Mouse (Mus musculus) hindbrain, embryonic 16.5 days (tissue): ENCODE data around the gene 1190005I06Rik. TPM values are rescaled to one million over a fixed set of nuclear protein-coding genes. Genes with fewer than 3 reads are reported as not detected.

Source experiments
- ATAC-seq: fragments of 200-750 bp; cut with Nextera tagmentation; 2 replicates; pipeline ENCODE4 v1.8.0; 2017; ENCODE audit warnings: moderate TSS enrichment, moderate library complexity
- H3K27ac ChIP-seq: fragments of 300-500 bp; sonication (generic); 2 replicates; pipeline ENCODE4 v1.5.1; 2014; ENCODE audit warnings: low read depth, mild to moderate bottlenecking, control low read depth, low read length, moderate library complexity
- H3K27me3 ChIP-seq: fragments of 300-500 bp; sonication (generic); replicated peaks from 2 replicates; pipeline ENCODE4 v1.6.1; 2014; ENCODE audit warnings: low read length; ENCODE audit not compliant: control insufficient read depth, insufficient read depth
- H3K36me3 ChIP-seq: fragments of 300-500 bp; sonication (generic); 2 replicates; pipeline ENCODE4 v1.6.1; 2014; ENCODE audit warnings: mild to moderate bottlenecking, low read length, moderate library complexity, mixed read lengths; ENCODE audit not compliant: control insufficient read depth, insufficient read depth
- H3K4me1 ChIP-seq: fragments of 300-500 bp; sonication (generic); 2 replicates; pipeline ENCODE4 v1.6.1; 2014; ENCODE audit warnings: low read depth, low read length; ENCODE audit not compliant: control insufficient read depth, insufficient read depth
- H3K4me2 ChIP-seq: fragments of 300-500 bp; sonication (generic); 2 replicates; pipeline ENCODE4 v1.6.1; 2014; ENCODE audit warnings: mild to moderate bottlenecking, low read length, control low read depth, moderate library complexity
- H3K4me3 ChIP-seq: fragments of 300-500 bp; sonication (generic); 2 replicates; pipeline ENCODE4 v1.5.1; 2014; ENCODE audit warnings: mild to moderate bottlenecking, low read length, control low read depth, moderate library complexity
- H3K9ac ChIP-seq: fragments of 300-500 bp; sonication (generic); 2 replicates; pipeline ENCODE4 v1.6.1; 2014; ENCODE audit warnings: low read depth, mild to moderate bottlenecking, control low read depth, low read length, moderate library complexity
- H3K9me3 ChIP-seq: fragments of 300-500 bp; sonication (generic); 2 replicates; pipeline ENCODE4 v1.6.1; 2014; ENCODE audit warnings: mild to moderate bottlenecking, low read length, moderate library complexity; ENCODE audit not compliant: control insufficient read depth
- WGBS: fragments of 180-500 bp; shearing (Covaris S2); extraction: QIAGEN DNeasy Blood & Tissue Kit; methylation state at CpG from one replicate; pipeline ENCODE4 v1.1.7; 2014; 5-methylcytosine and 5-hydroxymethylcytosine counted together
- polyA plus RNA-seq: library from polyadenylated mRNA; unstranded; fragments of >200 nt; fragmentation: Nextera tagmentation; extraction: Ambion mirVana; gene quantifications from 2 replicates; pipeline ENCODE4 v1.2.1, GENCODE M21; 2015

Gene 1190005I06Rik
- polyA plus RNA-seq, 1 experiment from 2014 or later, result 20.5 TPM

- H3K4me2 ChIP-seq, result no peak overlapping the region
- H3K9me3 ChIP-seq, result no peaks in the 10 kb centered on the region
- no peak overlapping the region for H3K4me3 ChIP-seq
- H3K9ac ChIP-seq, result no peak overlapping the region
- no peak overlapping the region for H3K27ac ChIP-seq
- WGBS, result 93% methylated on average over 5 of the region's 5 CpGs
- no peaks in the 10 kb centered on the region for H3K36me3 ChIP-seq
- H3K27me3 ChIP-seq, result peaks cover 2% of the 10 kb centered on the region; the same call in 1 of the 2 replicates
- no peak for ATAC-seq
- H3K4me1 ChIP-seq, result peaks cover 8% of the 10 kb centered on the region; the same call in 1 of the 2 replicates
These were observed 52.9 kb downstream of the 1190005I06Rik start for GRCm38 (mm10) chr8:120594571-120594970.

DNA sequence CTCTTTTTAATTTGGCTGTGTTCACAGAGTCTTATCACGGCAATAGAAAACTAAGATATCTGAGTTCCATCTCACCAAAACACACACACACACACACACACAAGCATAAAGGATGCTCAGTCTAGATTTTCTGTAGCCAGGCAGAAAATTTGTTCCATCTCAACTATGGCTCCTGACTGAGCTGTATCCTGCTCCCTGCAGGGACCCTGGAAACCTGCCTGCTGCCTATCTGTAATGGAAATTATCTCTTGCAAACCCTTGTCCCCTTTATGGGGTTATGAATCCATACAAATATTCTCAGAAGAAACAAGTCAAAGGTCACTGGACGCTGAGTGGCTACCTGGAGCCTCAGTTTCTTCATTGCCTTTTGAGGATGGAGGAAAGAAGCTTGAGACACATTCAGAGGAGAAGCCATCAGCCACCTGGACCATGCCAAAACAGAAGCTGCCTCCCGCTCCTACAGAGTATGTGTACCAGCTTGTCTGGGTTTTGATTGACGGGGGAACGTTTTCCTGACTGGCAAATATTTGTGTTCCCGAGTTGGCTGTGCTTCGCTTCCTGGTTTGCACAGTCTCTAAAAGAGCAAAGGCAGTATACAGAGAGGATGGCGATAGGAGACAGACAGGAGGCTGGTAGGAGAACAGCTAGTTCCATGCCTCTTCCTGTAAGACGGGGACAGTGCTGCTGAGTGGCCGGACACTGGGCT, 55.7 kb downstream of the 1190005I06Rik start:
- H3K4me2 ChIP-seq, result no peak overlapping the region
- peaks cover 8% of the 10 kb centered on the region for H3K4me1 ChIP-seq
- no peaks in the 10 kb centered on the region for H3K27me3 ChIP-seq
- H3K9me3 ChIP-seq, result no peaks in the 10 kb centered on the region
- 65% methylated on average over 10 of the region's 10 CpGs for WGBS
- no peak for ATAC-seq
- no peaks in the 10 kb centered on the region for H3K36me3 ChIP-seq
- H3K9ac ChIP-seq, result no peak overlapping the region
- H3K4me3 ChIP-seq, result no peak overlapping the region
- H3K27ac ChIP-seq, result no peak overlapping the region

DNA sequence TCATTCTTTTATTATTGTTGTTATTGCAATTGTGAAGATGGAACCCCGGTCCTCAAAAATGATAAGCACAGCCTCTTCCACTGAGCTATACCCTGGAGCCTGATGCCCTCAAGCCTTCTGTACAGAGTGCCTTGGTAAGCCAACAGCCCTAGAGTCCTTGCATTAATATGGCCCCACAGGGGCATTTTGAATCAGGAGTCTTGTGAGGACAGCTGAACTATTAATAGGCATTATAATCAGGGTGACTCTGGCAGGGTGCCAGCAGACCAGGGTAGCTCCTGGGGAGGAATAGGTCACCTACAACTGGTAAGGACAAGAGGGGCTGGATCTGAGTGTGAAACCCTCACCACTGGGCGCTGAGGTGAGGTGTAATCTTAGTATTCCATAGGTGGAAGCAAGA, 57.5 kb downstream of the 1190005I06Rik start:
- Histone ChIP-seq H3K9ac (peak overlapping the region; percentile 59; the same call in 1 of the 2 replicates), H3K4me2 (peak overlapping the region; percentile 98), H3K4me1 (peaks cover 8% of the 10 kb centered on the region), H3K27me3 (no peaks in the 10 kb centered on the region), H3K9me3 (no peaks in the 10 kb centered on the region), H3K36me3 (no peaks in the 10 kb centered on the region), H3K27ac (no peak overlapping the region), H3K4me3 (peak overlapping the region; percentile 62)
- WGBS, result 55% methylated on average over 2 of the region's 2 CpGs
- no peak for ATAC-seq

DNA sequence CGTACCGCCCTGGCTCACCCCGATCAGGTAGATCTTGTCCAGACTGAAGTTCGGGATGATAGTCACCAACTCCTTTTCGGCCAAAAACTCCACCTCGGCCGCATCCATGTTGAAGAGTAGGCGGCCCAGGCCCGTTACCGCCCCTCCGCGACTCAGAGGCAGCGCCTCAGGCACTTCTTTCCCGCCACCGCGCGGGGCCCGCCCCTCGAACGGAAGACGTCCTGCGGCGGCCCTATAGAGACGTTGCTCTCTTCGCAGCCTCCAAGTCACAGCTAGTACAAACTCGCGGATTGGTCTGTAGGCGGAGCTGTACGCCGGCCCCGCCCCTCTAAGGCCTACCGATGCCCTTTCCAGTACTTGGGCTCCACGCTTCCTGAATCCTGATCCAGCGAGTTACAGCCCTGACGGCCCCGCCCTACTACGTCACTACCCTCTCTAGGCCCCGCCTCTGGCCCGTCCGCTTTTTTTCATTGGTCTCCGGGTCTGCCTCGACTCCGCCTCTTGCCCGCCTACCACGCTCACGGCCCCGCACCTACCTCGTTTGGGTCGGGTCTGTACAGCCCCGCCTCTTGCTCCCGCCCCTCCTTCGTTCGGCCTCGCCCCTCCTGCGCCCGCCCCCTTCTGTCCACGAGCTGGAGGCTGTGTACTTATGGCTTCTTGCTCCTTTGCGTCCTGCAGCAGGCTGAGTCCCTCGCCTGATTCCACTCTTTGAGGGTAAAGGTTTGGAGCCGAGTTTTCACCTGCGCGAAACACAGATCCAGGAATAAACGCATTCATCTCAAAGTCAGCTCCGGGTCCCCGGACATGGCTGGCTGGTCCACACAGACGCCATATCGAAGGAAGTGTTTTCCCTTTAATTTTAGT, 58.3 kb downstream of the 1190005I06Rik start, which contains the start of gene Gins2:
Gene Gins2, minus strand, starts transcription at position 397 of the 864 bp plus-strand sequence.
- WGBS, result under 1% methylated on average over 67 of the region's 67 CpGs
- Histone ChIP-seq H3K4me1 (peaks cover 8% of the 10 kb centered on the region), H3K9me3 (no peaks in the 10 kb centered on the region), H3K27ac (no peak within 1 kb of the TSS), H3K9ac (peak within 1 kb of the TSS; percentile 66), H3K27me3 (no peaks in the 10 kb centered on the region), H3K4me3 (peak within 1 kb of the TSS; percentile 62), H3K4me2 (peak within 1 kb of the TSS; percentile 98), H3K36me3 (no peaks in the 10 kb centered on the region)
- ATAC-seq, result peak; percentile 99

DNA sequence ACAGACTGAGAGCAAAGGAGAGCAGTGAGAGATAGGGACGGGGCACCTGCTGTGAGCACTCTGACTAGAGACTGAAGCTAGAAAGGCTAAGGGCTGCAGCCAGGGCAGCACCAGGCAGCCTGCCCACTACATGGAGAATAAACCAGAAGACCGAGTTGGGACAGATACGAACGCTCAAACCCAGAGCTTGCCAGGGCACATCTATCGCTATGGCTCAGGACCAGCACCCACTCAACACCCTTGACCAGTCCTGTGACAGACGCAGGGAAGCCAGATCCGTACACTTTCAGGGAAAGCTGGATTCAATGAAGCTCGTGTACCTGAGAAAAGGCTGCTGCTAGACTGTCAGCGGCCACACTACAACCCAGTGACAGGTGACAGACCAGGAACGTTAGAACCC, 61.9 kb downstream of the 1190005I06Rik start:
- Histone ChIP-seq H3K4me3 (no peak overlapping the region), H3K27me3 (no peaks in the 10 kb centered on the region), H3K4me1 (peaks cover 10% of the 10 kb centered on the region), H3K36me3 (peaks cover 5% of the 10 kb centered on the region; the same call in 1 of the 2 replicates), H3K9me3 (no peaks in the 10 kb centered on the region), H3K4me2 (no peak overlapping the region), H3K27ac (no peak overlapping the region), H3K9ac (no peak overlapping the region)
- WGBS, result 93% methylated on average over 10 of the region's 10 CpGs
- no peak for ATAC-seq

GRCm38 (mm10) chr8:120581811-120582210, 65.6 kb downstream of the 1190005I06Rik start:
- Histone ChIP-seq H3K4me1 (0 out of 2 replicates have a peak, but pooled peaks cover 2% of the 10 kb centered on the region), H3K9me3 (no peaks in the 10 kb centered on the region), H3K4me2 (no peak overlapping the region), H3K4me3 (no peak overlapping the region), H3K36me3 (peaks cover 23% of the 10 kb centered on the region), H3K27ac (peak overlapping the region; percentile 35; the same call in 1 of the 2 replicates), H3K9ac (no peak overlapping the region), H3K27me3 (no peaks in the 10 kb centered on the region)
- 78% methylated on average over 8 of the region's 8 CpGs for WGBS
- no peak for ATAC-seq

DNA sequence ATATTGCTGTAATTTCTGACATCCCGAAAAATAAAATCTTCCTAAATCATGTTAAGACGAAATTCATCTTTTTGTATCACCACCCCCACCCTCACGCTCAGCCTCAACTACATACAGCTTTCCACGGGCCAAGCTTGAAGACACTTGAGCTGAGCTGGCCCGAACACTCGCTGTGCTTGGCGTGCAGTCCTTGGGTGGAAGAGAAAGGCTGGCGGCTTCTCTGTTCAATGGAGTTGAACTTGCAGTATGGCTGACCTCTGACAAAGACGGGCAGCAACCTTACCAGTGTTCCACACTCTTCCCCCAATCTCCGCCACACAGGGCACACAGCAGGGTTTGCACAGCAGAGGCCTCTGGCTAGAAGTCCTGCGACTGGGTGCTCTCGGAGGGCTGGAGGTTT, 66.1 kb downstream of the 1190005I06Rik start:
- Histone ChIP-seq H3K36me3 (peaks cover 23% of the 10 kb centered on the region), H3K4me2 (no peak overlapping the region), H3K9me3 (no peaks in the 10 kb centered on the region), H3K27ac (no peak overlapping the region), H3K4me3 (no peak overlapping the region), H3K9ac (no peak overlapping the region), H3K27me3 (no peaks in the 10 kb centered on the region), H3K4me1 (0 out of 2 replicates have a peak, but pooled peaks cover 2% of the 10 kb centered on the region)
- ATAC-seq, result no peak
- 84% methylated on average over 12 of the region's 12 CpGs for WGBS

GRCm38 (mm10) chr8:120580336-120581000, 67.0 kb downstream of the 1190005I06Rik start:
- no peaks in the 10 kb centered on the region for H3K27me3 ChIP-seq
- no peak for ATAC-seq
- H3K9ac ChIP-seq, result no peak overlapping the region
- 86% methylated on average over 8 of the region's 8 CpGs for WGBS
- H3K4me1 ChIP-seq, result peaks cover 4% of the 10 kb centered on the region; the same call in 1 of the 2 replicates
- no peak overlapping the region for H3K4me2 ChIP-seq
- H3K36me3 ChIP-seq, result peaks cover 26% of the 10 kb centered on the region
- no peak overlapping the region for H3K27ac ChIP-seq
- no peak overlapping the region for H3K4me3 ChIP-seq
- H3K9me3 ChIP-seq, result no peaks in the 10 kb centered on the region
